Mouse (Mus musculus) left cerebral cortex, postnatal 14 days (tissue): ENCODE data around the gene Zscan18. TPM values are rescaled to one million over a fixed set of nuclear protein-coding genes. Genes with fewer than 3 reads are reported as not detected.

Experiments
- DNase-seq, 2 experiments: peaks; one replicate each; pipeline ENCODE4 v3.0.0; 2021 to 2022; ENCODE audit warnings: low spot score in 2 of 2, mixed read lengths in 1 of 2
- intact Hi-C: fragments of 180-260 bp; cut with DNase I; formaldehyde crosslinking; loops from one replicate; pipeline ENCODE4 v1.15.1; 2025
- total RNA-seq, 2 experiments: library from RNA; stranded (reverse); gene quantifications; 2 replicates each; pipeline ENCODE4 v1.2.3; 2021

The Zscan18 gene
- total RNA-seq, 2 experiments from 2014 or later, result 14.7 to 17.6 TPM

DNA sequence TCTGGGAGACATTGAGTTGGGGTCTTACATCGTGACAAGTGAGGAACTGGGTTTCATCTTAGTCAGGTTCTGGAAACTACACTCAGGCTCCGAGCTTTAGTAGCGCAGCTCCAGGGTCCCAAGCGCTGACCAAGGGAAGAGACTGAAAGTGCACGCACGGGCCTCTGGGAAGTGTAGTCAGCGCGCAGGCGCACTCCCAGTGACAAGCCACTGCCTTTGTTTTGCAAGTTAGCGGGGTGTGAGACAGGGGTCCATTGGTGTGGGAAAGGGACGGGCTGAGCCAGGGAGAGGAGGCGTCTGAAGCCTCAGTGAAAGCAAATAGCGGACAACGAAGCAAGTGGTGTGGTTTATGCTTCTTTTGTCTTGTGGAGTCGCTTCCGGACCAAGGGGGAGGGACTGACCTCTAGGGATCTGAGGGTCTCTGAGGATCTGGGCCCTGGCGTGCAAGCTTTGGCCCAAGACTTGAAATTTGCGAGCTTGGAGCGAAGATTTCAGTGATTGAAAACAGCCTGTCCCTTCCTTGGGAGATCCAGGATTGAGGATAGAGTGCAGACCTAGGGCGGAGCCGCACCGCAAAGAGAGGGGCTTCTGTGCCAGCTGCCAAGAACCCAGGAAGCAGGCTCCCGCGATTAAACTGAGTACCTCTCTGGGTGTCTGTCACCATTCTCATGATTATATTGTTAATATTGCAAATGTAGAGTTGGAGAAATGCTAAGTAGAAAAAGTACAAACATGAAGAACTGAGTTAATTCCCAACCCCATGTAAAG lies 53.8 kb downstream of the Zscan18 start:
- intact Hi-C loops, result no loop called here
- no peak for DNase-seq

DNA sequence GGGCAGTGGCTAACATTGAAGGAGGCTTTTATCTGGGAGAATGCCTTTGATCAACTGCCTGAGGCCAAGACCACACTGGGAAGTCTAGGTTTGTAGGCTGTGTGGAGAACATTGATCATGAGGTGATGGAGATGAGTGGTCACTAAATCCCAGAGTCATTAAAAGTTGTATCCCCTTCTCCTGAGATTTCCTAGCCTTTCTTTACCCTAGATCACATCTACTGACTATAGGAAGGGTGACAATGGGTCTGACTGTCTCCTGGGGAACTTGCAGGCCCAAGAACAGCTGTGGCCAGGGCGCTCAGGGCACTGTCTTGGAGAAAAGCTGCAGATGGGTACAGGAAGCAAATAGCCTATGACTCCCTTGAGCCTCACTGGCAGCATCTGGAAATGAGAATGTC lies 68.5 kb downstream of the Zscan18 start, which contains the start of gene Vmn2r56:
Gene Vmn2r56 (minus strand): TSS at position 101 of the 400 bp plus-strand sequence.
- intact Hi-C loops, result no loop called here
- DNase-seq, result no peak

Other genes with a start within 250 kb of the Zscan18 start
- gene Vmn2r53, start 194.8 kb downstream of the Zscan18 start, total RNA-seq, result under 1 TPM; 0.02 to 0.04 TPM
- gene Vmn2r54, start 163.3 kb downstream of the Zscan18 start, total RNA-seq, result not detected
- not detected for gene Vmn2r55, start 118.6 kb downstream of the Zscan18 start, total RNA-seq
- not detected for gene Vmn2r56, start 68.6 kb downstream of the Zscan18 start, total RNA-seq
- gene Zfp329, start 15.2 kb upstream of the Zscan18 start, total RNA-seq, result 10 to 100 TPM; 19.4 to 20.1 TPM
- gene Zfp110, start 31.1 kb upstream of the Zscan18 start, total RNA-seq, result 10 to 100 TPM; 10.5 to 11.1 TPM
- gene Zfp128, start 77.5 kb upstream of the Zscan18 start, total RNA-seq, result 1 to 10 TPM; 7.1 to 7.4 TPM
- gene Zscan22, start 94.2 kb upstream of the Zscan18 start, total RNA-seq, result 10 to 100 TPM; 12.2 to 13.4 TPM
- 100 to 1,000 TPM; 363 to 401 TPM for gene Rps5, start 118.7 kb upstream of the Zscan18 start, total RNA-seq
- gene Rnf225, start 123.8 kb upstream of the Zscan18 start, total RNA-seq, result 1 to 10 TPM; 1.1 to 1.4 TPM
- gene Zfp324, start 162.2 kb upstream of the Zscan18 start, total RNA-seq, result 10 to 100 TPM; 13.4 to 13.6 TPM
- gene Zfp446, start 174.2 kb upstream of the Zscan18 start, total RNA-seq, result 1 to 10 TPM; 7.1 to 8.5 TPM
- gene Slc27a5, start 194.6 kb upstream of the Zscan18 start, total RNA-seq, result not detected
- gene Trim28, start 195.5 kb upstream of the Zscan18 start, total RNA-seq, result 100 to 1,000 TPM; 218 to 223 TPM
- gene Zbtb45, start 206.4 kb upstream of the Zscan18 start, total RNA-seq, result 10 to 100 TPM; 33.3 to 35.6 TPM
- gene Chmp2a, start 231.2 kb upstream of the Zscan18 start, total RNA-seq, result 100 to 1,000 TPM; 123 to 135 TPM
- gene Ube2m, start 234.6 kb upstream of the Zscan18 start, total RNA-seq, result 100 to 1,000 TPM; 207 to 218 TPM